Mouse (Mus musculus) intestine, embryonic 16.5 days (tissue): Measurements from ENCODE around the gene Dync2li1. TPM values are rescaled to one million over a fixed set of nuclear protein-coding genes. Genes with fewer than 3 reads are reported as not detected.

Experiments used
- ATAC-seq: fragments of 200-750 bp; cut with Nextera tagmentation; 2 replicates; pipeline ENCODE4 v1.8.0; 2017; ENCODE audit warnings: moderate TSS enrichment, moderate library complexity
- H3K27ac ChIP-seq: fragments of 300-500 bp; sonication (generic); 2 replicates; pipeline ENCODE4 v1.5.1; 2014; ENCODE audit warnings: mild to moderate bottlenecking, low read length
- H3K27me3 ChIP-seq: fragments of 300-500 bp; sonication (generic); replicated peaks from 2 replicates; pipeline ENCODE4 v1.6.1; 2014; ENCODE audit warnings: low read length, control low read depth, mixed read lengths; ENCODE audit not compliant: control insufficient read depth, insufficient read depth
- H3K36me3 ChIP-seq: fragments of 300-500 bp; sonication (generic); 2 replicates; pipeline ENCODE4 v1.6.1; 2014; ENCODE audit warnings: low read length, control low read depth; ENCODE audit not compliant: control insufficient read depth, insufficient read depth
- H3K4me1 ChIP-seq: fragments of 300-500 bp; sonication (generic); 2 replicates; pipeline ENCODE4 v1.6.1; 2014; ENCODE audit warnings: low read length, control low read depth, mixed read lengths; ENCODE audit not compliant: control insufficient read depth, insufficient read depth
- H3K4me2 ChIP-seq: fragments of 300-500 bp; sonication (generic); 2 replicates; pipeline ENCODE4 v1.6.1; 2014; ENCODE audit warnings: low read depth, low read length, control low read depth
- H3K4me3 ChIP-seq: fragments of 300-500 bp; sonication (generic); 2 replicates; pipeline ENCODE4 v1.5.1; 2014; ENCODE audit warnings: mild to moderate bottlenecking, low read length
- H3K9ac ChIP-seq: fragments of 300-500 bp; sonication (generic); 2 replicates; pipeline ENCODE4 v1.6.1; 2014; ENCODE audit warnings: low read depth, low read length
- H3K9me3 ChIP-seq: fragments of 300-500 bp; sonication (generic); 2 replicates; pipeline ENCODE4 v1.6.1; 2016; ENCODE audit warnings: low read length, control low read depth; ENCODE audit not compliant: control insufficient read depth
- WGBS: fragments of 180-500 bp; shearing (Covaris S2); extraction: QIAGEN DNeasy Blood & Tissue Kit; methylation state at CpG from one replicate; pipeline ENCODE4 v1.1.7; 2014; 5-methylcytosine and 5-hydroxymethylcytosine counted together
- polyA plus RNA-seq: library from polyadenylated mRNA; unstranded; fragments of >200 nt; fragmentation: Nextera tagmentation; extraction: Ambion mirVana; gene quantifications from 2 replicates; pipeline ENCODE4 v1.2.1, GENCODE M21; 2015

Gene Dync2li1
- polyA plus RNA-seq, 1 experiment from 2014 or later = 20.1 TPM

- WGBS = 57% methylated on average over 8 of the region's 8 CpGs
- no peak for ATAC-seq
- Histone ChIP-seq H3K27ac (no peak overlapping the region), H3K27me3 (no peaks in the 10 kb centered on the region), H3K4me1 (no peaks in the 10 kb centered on the region), H3K9ac (no peak overlapping the region), H3K36me3 (no peaks in the 10 kb centered on the region), H3K9me3 (no peaks in the 10 kb centered on the region), H3K4me3 (no peak overlapping the region), H3K4me2 (no peak overlapping the region)
Observed at GRCm38 (mm10) chr17:84636328-84636727, 10.0 kb downstream of the Dync2li1 start.

- WGBS = 85% methylated on average over 6 of the region's 6 CpGs
- Histone ChIP-seq H3K4me1 (no peaks in the 10 kb centered on the region), H3K27ac (no peak overlapping the region), H3K4me3 (no peak overlapping the region), H3K27me3 (no peaks in the 10 kb centered on the region), H3K9me3 (no peaks in the 10 kb centered on the region), H3K9ac (no peak overlapping the region), H3K36me3 (no peaks in the 10 kb centered on the region), H3K4me2 (no peak overlapping the region)
- ATAC-seq = no peak
Observed at GRCm38 (mm10) chr17:84637971-84638370, 11.7 kb downstream of the Dync2li1 start.

- no peaks in the 10 kb centered on the region for H3K27me3 ChIP-seq
- H3K36me3 ChIP-seq = no peaks in the 10 kb centered on the region
- no peak overlapping the region for H3K4me3 ChIP-seq
- no peak overlapping the region for H3K9ac ChIP-seq
- H3K9me3 ChIP-seq = no peaks in the 10 kb centered on the region
- H3K4me2 ChIP-seq = no peak overlapping the region
- no peak overlapping the region for H3K27ac ChIP-seq
- ATAC-seq = no peak
- 72% methylated on average over 10 of the region's 10 CpGs for WGBS
- H3K4me1 ChIP-seq = no peaks in the 10 kb centered on the region
Observed at GRCm38 (mm10) chr17:84639796-84640378, 13.6 kb downstream of the Dync2li1 start.

GRCm38 (mm10) chr17:84641893-84642292 lies 15.6 kb downstream of the Dync2li1 start:
- Histone ChIP-seq H3K9me3 (no peaks in the 10 kb centered on the region), H3K27me3 (no peaks in the 10 kb centered on the region), H3K4me2 (no peak overlapping the region), H3K9ac (no peak overlapping the region), H3K4me1 (peaks cover 9% of the 10 kb centered on the region), H3K27ac (no peak overlapping the region), H3K4me3 (no peak overlapping the region), H3K36me3 (no peaks in the 10 kb centered on the region)
- WGBS = 40% methylated on average over 3 of the region's 3 CpGs
- no peak for ATAC-seq

- no peaks in the 10 kb centered on the region for H3K36me3 ChIP-seq
- no peak for ATAC-seq
- H3K9me3 ChIP-seq = no peaks in the 10 kb centered on the region
- peaks cover 9% of the 10 kb centered on the region for H3K4me1 ChIP-seq
- H3K27me3 ChIP-seq = no peaks in the 10 kb centered on the region
- no peak overlapping the region for H3K27ac ChIP-seq
- 73% methylated on average over 9 of the region's 9 CpGs for WGBS
- H3K9ac ChIP-seq = no peak overlapping the region
- no peak overlapping the region for H3K4me2 ChIP-seq
- H3K4me3 ChIP-seq = no peak overlapping the region
Observed at GRCm38 (mm10) chr17:84642324-84642723, 16.0 kb downstream of the Dync2li1 start.

- Histone ChIP-seq H3K36me3 (no peaks in the 10 kb centered on the region), H3K4me1 (peaks cover 9% of the 10 kb centered on the region), H3K27me3 (no peaks in the 10 kb centered on the region), H3K4me2 (no peak overlapping the region), H3K4me3 (no peak overlapping the region), H3K9me3 (no peaks in the 10 kb centered on the region), H3K27ac (no peak overlapping the region), H3K9ac (no peak overlapping the region)
- WGBS = 57% methylated on average over 16 of the region's 16 CpGs
- no peak for ATAC-seq
Observed at GRCm38 (mm10) chr17:84644292-84645050, 18.2 kb downstream of the Dync2li1 start.

GRCm38 (mm10) chr17:84645119-84645518 lies 18.8 kb downstream of the Dync2li1 start:
- no peak overlapping the region for H3K27ac ChIP-seq
- H3K4me2 ChIP-seq = no peak overlapping the region
- no peaks in the 10 kb centered on the region for H3K9me3 ChIP-seq
- peaks cover 11% of the 10 kb centered on the region for H3K4me1 ChIP-seq
- no peak overlapping the region for H3K9ac ChIP-seq
- H3K36me3 ChIP-seq = no peaks in the 10 kb centered on the region
- H3K27me3 ChIP-seq = no peaks in the 10 kb centered on the region
- ATAC-seq = no peak
- H3K4me3 ChIP-seq = no peak overlapping the region
- WGBS = 42% methylated on average over 9 of the region's 9 CpGs

GRCm38 (mm10) chr17:84645894-84646293 lies 19.6 kb downstream of the Dync2li1 start:
- WGBS = 18% methylated on average over 4 of the region's 7 CpGs
- no peaks in the 10 kb centered on the region for H3K36me3 ChIP-seq

GRCm38 (mm10) chr17:84646477-84646876 lies 20.2 kb downstream of the Dync2li1 start:
- Histone ChIP-seq H3K36me3 (no peaks in the 10 kb centered on the region), H3K4me1 (peaks cover 13% of the 10 kb centered on the region), H3K27ac (no peak overlapping the region), H3K9ac (no peak overlapping the region), H3K4me2 (no peak overlapping the region), H3K4me3 (no peak overlapping the region), H3K9me3 (no peaks in the 10 kb centered on the region), H3K27me3 (no peaks in the 10 kb centered on the region)
- ATAC-seq = no peak
- 53% methylated on average over 2 of the region's 2 CpGs for WGBS

More at GRCm38 (mm10) chr17:84645894-84646293, 19.6 kb downstream of the Dync2li1 start:
- ATAC-seq = no peak
- peaks cover 13% of the 10 kb centered on the region for H3K4me1 ChIP-seq
- H3K9me3 ChIP-seq = no peaks in the 10 kb centered on the region
- H3K27ac ChIP-seq = no peak overlapping the region
- H3K4me2 ChIP-seq = no peak overlapping the region
- H3K4me3 ChIP-seq = no peak overlapping the region
- H3K27me3 ChIP-seq = no peaks in the 10 kb centered on the region
- no peak overlapping the region for H3K9ac ChIP-seq
